Mouse (Mus musculus): ENCODE results near the gene Zfp595. TPM values are rescaled to one million over a fixed set of nuclear protein-coding genes. Genes with fewer than 3 reads are reported as not detected.
A peak's percentile ranks its signal among the peaks of the same experiment; 100 is the strongest.
"Not testable (repeated sequence)": the region's sequence is repeated elsewhere in the genome, so short reads cannot be mapped to it uniquely, and the experiment has no call there.

Gene Zfp595
- polyA plus RNA-seq, 1 experiment from 2014 or later = 2.5 TPM

DNA sequence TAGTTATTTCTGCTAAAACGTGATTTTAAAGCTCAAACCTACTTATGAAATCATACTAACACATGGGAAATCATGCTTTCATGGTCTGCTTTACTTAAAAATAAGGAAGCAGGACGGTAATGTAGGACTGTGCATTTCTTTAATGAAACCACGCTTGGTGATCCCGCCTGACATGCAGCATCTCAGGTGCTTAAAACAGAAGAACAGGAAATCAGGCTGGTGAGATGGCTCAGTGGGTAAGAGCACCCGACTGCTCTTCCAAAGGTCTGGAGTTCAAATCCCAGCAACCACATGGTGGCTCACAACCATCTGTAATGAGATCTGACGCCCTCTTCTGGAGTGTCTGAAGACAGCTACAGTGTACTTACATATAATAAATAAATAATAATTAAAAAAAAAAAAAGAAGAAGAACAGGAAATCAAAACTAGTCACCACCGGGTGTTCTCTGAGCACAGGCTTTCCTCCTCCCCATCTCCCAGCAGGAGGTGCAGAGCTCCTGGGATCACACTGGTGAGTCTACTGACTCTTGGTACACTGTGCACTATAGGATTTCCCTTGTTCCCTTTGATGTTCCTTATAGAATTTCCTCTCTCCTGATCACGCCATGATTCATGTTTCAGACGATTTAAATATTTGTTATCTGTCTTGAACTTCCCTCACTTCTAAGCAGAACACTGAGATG is 62.8 kb downstream of the Zfp595 start:
- H3K36me3 ChIP-seq; H3K9me3 ChIP-seq (replicated peaks): not testable (repeated sequence)

DNA sequence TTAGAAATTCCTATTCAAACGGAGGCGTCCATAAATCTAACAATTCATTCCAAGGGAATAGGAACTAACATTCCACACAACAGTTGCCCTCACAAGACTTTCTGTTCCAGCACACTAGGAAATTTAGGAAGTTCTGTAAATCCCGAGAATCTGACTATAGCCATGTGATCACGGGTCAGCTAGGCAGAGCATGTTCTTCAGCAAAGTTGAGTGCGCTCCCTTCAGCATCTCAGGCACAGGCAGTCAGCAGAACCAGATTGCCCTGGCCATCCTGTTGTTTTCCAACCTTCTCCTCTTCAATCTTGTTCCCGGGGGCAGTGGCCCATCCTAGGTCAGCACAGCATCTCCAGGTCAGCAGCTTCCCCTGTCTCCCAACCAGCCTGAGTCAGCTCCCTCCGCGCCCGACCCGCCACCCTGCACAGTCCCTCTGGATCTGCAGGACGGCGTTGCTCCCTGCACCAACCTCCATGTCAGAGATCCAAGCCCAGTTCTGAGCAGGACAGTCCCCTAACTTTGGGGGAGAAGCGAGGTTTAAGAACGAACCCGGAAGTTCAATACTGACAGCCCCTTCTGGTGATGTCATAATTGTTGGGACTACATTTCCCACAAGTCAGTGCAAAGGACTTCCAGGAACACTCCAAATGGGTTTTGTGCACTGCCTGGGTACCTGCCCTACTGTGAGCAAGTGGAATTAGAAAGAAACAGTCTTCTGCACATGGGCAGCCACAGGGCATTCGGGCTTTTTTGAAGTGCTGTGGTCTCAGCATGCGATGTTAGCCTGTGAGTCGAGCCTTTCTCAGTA is 63.6 kb downstream of the Zfp595 start:
- H3K9ac ChIP-seq = peak overlapping the region; percentile 67
- peak overlapping the region; percentile 43; the same call in 1 of the 2 replicates for H3K27ac ChIP-seq
- 7% methylated on average over 18 of the region's 18 CpGs for WGBS
- ATAC-seq (replicated peaks; ENCODE audit: low FRiP score) = peak; percentile 99
- 0 out of 2 replicates have a peak, but pooled peaks cover 4% of the 10 kb centered on the region for H3K4me1 ChIP-seq
- H3K4me2 ChIP-seq = peak overlapping the region; percentile 76
- no peaks in the 10 kb centered on the region for H3K27me3 ChIP-seq
- peak overlapping the region; percentile 82 for H3K4me3 ChIP-seq (replicated peaks)
- H3K36me3 ChIP-seq = no peaks in the 10 kb centered on the region
- H3K9me3 ChIP-seq (replicated peaks) = no peaks in the 10 kb centered on the region; the same call in 1 of the 2 replicates

More for the DNA sequence above, 62.8 kb downstream of the Zfp595 start:
- Histone ChIP-seq H3K9ac (peak overlapping the region; percentile 67), H3K4me3 (replicated peaks) (peak overlapping the region; percentile 82), H3K27ac (0 out of 2 replicates have a peak overlapping the region, but pooled peaks have one; percentile 43), H3K4me2 (peak overlapping the region; percentile 76)
- not testable (repeated sequence) for H3K4me1 ChIP-seq, H3K27me3 ChIP-seq
- ATAC-seq (replicated peaks; ENCODE audit: low FRiP score) = peak; percentile 33; the same call in 1 of the 2 replicates
- 45% methylated on average over 9 of the region's 9 CpGs for WGBS

Other genes starting within 250 kb of the Zfp595 start
- 5.7 and 6.5 TPM in 2 replicates for gene Zfp708, start 234.6 kb downstream of the Zfp595 start, polyA plus RNA-seq (2015; fragmentation: Nextera tagmentation; extraction: Ambion mirVana)
- 3.5 and 3.7 TPM in 2 replicates for gene Gm28557, start 224.0 kb downstream of the Zfp595 start, polyA plus RNA-seq (2015; fragmentation: Nextera tagmentation; extraction: Ambion mirVana)
- 0.33 and 0.42 TPM in 2 replicates for gene Rslcan18, start 216.3 kb downstream of the Zfp595 start, polyA plus RNA-seq (2015; fragmentation: Nextera tagmentation; extraction: Ambion mirVana)
- 1.9 and 2.5 TPM in 2 replicates for gene Zfp759, start 210.9 kb downstream of the Zfp595 start, polyA plus RNA-seq (2015; fragmentation: Nextera tagmentation; extraction: Ambion mirVana)
- 7.3 TPM in 2 replicates for gene Rsl1, start 159.4 kb downstream of the Zfp595 start, polyA plus RNA-seq (2015; fragmentation: Nextera tagmentation; extraction: Ambion mirVana)
- 1.5 and 1.9 TPM in 2 replicates for gene Zfp455, start 138.1 kb downstream of the Zfp595 start, polyA plus RNA-seq (2015; fragmentation: Nextera tagmentation; extraction: Ambion mirVana)
- 2.1 TPM in 2 replicates for gene Zfp458, start 54.1 kb downstream of the Zfp595 start, polyA plus RNA-seq (2015; fragmentation: Nextera tagmentation; extraction: Ambion mirVana)
- gene Zfp457, start 26.1 kb downstream of the Zfp595 start, polyA plus RNA-seq (2015; fragmentation: Nextera tagmentation; extraction: Ambion mirVana) = 0.39 and 1.00 TPM in 2 replicates
- 0.47 TPM in 1 of 2 replicates, not detected in the other for gene Gm28044, start 28.0 kb upstream of the Zfp595 start, polyA plus RNA-seq (2015; fragmentation: Nextera tagmentation; extraction: Ambion mirVana)
- gene Zfp953, start 28.0 kb upstream of the Zfp595 start, polyA plus RNA-seq (2015; fragmentation: Nextera tagmentation; extraction: Ambion mirVana) = 1.5 TPM in 2 replicates
- gene Gm28041, start 43.2 kb upstream of the Zfp595 start, polyA plus RNA-seq (2015; fragmentation: Nextera tagmentation; extraction: Ambion mirVana) = 0.21 and 0.50 TPM in 2 replicates
- gene Zfp456, start 43.2 kb upstream of the Zfp595 start, polyA plus RNA-seq (2015; fragmentation: Nextera tagmentation; extraction: Ambion mirVana) = 1.5 TPM in 2 replicates
- gene Zfp429, start 67.2 kb upstream of the Zfp595 start, polyA plus RNA-seq (2015; fragmentation: Nextera tagmentation; extraction: Ambion mirVana) = 5.6 and 6.7 TPM in 2 replicates
- gene Zfp459, start 88.8 kb upstream of the Zfp595 start, polyA plus RNA-seq (2015; fragmentation: Nextera tagmentation; extraction: Ambion mirVana) = 1.0 and 1.1 TPM in 2 replicates
- 8.9 and 9.9 TPM in 2 replicates for gene Zfp874a, start 119.1 kb upstream of the Zfp595 start, polyA plus RNA-seq (2015; fragmentation: Nextera tagmentation; extraction: Ambion mirVana)
- 2.4 and 2.8 TPM in 2 replicates for gene Zfp874b, start 151.7 kb upstream of the Zfp595 start, polyA plus RNA-seq (2015; fragmentation: Nextera tagmentation; extraction: Ambion mirVana)
- gene Zfp58, start 168.0 kb upstream of the Zfp595 start, polyA plus RNA-seq (2015; fragmentation: Nextera tagmentation; extraction: Ambion mirVana) = 15.7 and 16.1 TPM in 2 replicates
- gene Gm26965, start 193.6 kb upstream of the Zfp595 start, polyA plus RNA-seq (2015; fragmentation: Nextera tagmentation; extraction: Ambion mirVana) = not detected in 2 replicates
- 25.6 and 26.1 TPM in 2 replicates for gene Zfp87, start 193.6 kb upstream of the Zfp595 start, polyA plus RNA-seq (2015; fragmentation: Nextera tagmentation; extraction: Ambion mirVana)
- 13.8 and 14.0 TPM in 2 replicates for gene Zfp748, start 221.3 kb upstream of the Zfp595 start, polyA plus RNA-seq (2015; fragmentation: Nextera tagmentation; extraction: Ambion mirVana)